Mouse (Mus musculus) cerebellum, postnatal 14 days (tissue): Measurements from ENCODE around the gene Hist2h2be.
"Not testable (repeated sequence)": the region's sequence is repeated elsewhere in the genome, so short reads cannot be mapped to it uniquely, and the experiment has no call there.

Source experiments
- DNase-seq, 2 experiments: peaks; one replicate each; pipeline ENCODE4 v3.0.0; 2021; ENCODE audit warnings: mixed read lengths in 2 of 2

Hist2h2be gene

DNA sequence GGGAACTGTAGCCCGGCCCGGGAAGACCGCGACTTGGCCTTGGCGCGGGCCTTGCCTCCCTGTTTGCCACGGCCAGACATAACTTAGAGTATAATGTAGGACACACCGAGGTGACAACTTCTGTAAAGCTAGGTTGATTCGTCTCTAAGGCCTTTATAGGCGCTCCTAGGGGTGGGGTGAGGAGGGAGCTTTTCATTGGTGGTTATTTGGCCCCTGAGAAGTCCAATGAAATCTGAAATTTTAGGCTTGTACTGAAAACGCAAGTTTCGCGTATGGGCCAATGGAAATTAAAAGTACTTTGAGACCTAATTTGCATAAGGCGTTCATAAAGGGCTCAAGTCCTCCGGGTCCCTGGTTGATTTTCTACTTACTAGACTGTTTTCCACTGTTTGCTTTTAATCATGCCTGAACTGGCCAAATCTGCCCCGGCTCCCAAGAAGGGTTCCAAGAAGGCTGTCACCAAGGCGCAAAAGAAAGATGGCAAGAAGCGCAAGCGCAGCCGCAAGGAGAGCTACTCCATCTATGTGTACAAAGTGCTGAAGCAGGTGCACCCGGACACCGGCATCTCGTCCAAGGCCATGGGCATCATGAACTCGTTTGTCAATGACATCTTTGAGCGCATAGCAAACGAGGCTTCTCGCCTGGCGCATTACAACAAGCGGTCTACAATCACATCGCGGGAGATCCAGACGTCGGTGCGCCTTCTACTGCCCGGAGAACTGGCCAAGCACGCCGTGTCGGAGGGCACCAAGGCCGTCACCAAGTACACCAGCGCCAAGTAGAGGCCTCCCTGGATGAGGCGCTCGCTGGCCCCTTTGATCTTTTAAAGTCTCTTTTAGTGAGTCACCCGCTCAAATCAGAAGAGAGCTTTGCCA lies at the start of gene Hist2h2be, which contains the start of gene Hist2h2ac:
Gene Hist2h2be, plus strand, starts transcription at position 355 of the 875 bp plus-strand sequence.
Gene Hist2h2ac, minus strand, starts transcription at position 116 of the 875 bp plus-strand sequence.
- DNase-seq, result peak; percentile 73 to 83

GRCm38 (mm10) chr3:96171583-96172196 lies 49.2 kb upstream of the Hist2h2be start:
- DNase-seq, result peak in 1 of 2 experiments; percentile 29

- peak; percentile 87 to 89 for DNase-seq
Measured at GRCm38 (mm10) chr3:96172197-96173178, 48.4 kb upstream of the Hist2h2be start, which contains the start of gene Sf3b4. Gene Sf3b4, plus strand, starts transcription at chr3:96172332.

- no peak for DNase-seq
Measured at GRCm38 (mm10) chr3:96173185-96173584, 47.7 kb upstream of the Hist2h2be start.

DNA sequence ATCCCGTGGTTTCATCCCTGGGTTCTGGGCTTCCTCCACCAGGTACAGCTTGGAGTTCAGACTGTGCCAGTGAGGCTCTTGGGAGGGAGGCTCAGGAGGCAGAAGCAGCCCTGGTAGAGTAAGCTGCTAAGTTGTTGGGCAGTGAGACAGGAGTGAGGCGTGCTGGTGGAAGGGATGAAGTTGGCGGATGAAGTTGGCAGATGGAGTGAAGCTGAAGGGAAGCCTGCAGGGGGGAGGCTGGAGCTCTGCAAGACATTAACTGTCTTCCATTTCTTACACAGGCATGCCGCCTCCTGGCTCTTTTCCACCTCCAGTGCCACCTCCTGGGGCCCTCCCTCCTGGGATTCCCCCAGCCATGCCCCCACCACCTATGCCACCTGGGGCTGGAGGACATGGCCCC lies 46.9 kb upstream of the Hist2h2be start:
- DNase-seq, result not testable (repeated sequence)

DNA sequence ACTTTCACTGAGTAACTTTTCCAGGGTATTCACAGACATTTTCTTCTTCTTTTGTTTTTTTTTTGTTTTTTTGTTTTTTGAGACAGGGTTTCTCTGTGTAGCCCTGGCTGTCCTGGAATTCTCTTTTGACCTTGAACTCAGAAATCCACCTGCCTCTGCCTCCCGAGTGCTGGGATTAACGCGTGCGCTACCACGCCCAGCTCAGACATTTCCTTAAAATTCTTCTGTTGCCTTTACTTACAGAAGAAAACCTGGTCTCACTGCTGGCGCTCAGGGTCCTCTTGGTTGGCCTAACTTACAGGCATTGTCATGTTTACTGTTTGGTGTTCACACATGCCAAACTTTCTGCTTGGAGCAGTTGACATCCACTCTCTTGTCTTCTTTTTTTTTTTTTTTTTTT lies 45.7 kb upstream of the Hist2h2be start:
- DNase-seq, result no peak

- DNase-seq, result no peak
Measured at GRCm38 (mm10) chr3:96178427-96178826, 42.5 kb upstream of the Hist2h2be start.

DNA sequence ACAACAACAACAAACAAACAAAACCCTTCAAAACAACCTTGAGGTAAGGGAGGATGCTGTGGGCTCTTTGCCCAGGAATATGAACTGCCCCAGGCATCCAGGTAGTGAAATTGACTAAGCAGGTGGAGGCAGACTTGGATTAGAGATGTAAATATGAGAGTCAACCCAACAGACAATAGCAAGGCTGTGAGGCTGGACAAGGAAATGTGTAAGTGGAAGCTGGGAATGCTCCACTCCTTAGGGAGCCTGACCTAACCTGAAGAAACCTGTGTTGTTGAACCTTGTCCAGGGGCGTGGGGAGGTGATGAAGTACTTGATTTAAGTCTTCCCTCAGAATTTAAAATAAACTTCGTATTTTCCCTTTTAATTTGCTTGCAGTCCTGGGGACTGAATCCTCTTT lies 42.0 kb upstream of the Hist2h2be start:
- DNase-seq, result no peak

GRCm38 (mm10) chr3:96179531-96179930 lies 41.4 kb upstream of the Hist2h2be start:
- peak; percentile 69 to 76 for DNase-seq

GRCm38 (mm10) chr3:96180727-96181477 lies 40.0 kb upstream of the Hist2h2be start, which contains the start of gene Sv2a:
Gene Sv2a, plus strand, starts transcription at chr3:96181151.
- DNase-seq, result peak; percentile 89 to 92

- DNase-seq, result peak; percentile 64 to 73
Measured at GRCm38 (mm10) chr3:96181510-96182381, 39.2 kb upstream of the Hist2h2be start.

DNA sequence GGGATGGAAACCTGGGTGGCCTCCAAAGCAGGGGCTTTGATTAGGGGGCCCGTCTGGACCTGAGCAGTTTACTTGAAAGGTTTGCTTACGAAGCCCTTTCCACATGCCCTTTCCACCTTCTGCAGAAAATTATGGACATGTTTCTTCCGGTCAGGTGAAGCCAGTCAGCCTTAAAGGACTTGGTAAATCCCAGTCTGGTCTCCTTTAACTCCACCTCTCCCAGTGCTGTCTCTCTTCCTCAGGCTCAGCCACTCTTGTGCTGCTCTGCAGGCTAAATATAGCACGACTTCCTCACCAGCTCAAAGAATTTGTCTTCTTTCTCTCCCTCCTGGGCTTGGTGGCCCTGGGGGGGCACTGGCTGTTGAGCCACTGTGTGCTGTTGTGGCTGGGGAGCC lies 38.5 kb upstream of the Hist2h2be start:
- peak in 1 of 2 experiments; percentile 54 for DNase-seq

DNA sequence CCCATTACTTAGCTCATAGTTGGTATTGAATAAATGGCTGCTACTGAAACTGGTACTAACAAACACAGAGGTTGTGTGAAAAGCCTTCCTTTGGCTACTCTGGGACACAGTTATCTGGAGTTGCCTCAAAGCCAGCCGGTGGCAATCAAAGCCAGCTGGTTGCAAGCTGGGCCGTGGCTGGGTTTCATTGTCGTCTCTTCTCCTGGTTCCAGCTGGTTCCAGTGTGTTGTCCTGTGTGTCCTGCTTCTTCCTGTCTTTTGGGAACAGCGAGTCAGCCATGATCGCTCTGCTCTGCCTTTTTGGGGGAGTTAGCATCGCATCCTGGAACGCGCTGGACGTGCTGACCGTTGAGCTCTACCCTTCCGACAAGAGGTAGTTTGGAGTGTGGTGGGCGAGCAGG lies 27.9 kb upstream of the Hist2h2be start:
- no peak for DNase-seq

- no peak for DNase-seq
Measured at GRCm38 (mm10) chr3:96194966-96195365, 26.0 kb upstream of the Hist2h2be start.

DNA sequence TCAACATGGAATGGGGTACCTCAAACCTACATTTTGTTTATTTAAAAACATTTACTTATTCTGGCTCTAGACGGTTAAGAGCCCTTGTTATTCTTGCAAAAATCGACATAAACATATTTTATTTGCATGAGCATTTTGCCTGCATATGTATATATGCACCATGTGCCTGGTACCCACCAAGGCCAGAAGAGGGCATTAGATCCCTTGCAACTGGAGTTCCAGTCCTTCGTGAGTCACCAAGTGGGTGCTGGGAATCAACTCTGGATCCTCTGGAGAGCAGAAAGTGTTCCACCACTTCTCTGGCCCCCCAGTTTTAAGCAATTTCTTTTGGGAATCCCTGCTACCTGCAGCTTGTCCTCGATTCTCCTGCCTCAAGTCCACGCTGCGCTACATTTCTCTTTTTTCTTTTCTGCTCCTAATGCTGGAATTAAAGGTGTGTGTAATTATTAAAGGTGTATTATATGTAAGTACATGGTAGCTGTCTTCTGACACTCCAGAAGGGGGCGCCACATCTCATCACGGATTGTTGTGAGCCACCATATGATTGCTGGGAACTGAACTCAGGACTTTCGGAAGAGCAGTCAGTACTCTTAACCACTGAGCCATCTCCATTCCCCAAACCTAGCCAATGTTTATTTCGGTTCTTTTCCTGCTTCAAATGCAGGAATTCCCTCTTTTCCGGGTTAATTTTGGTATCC lies 25.2 kb upstream of the Hist2h2be start:
- DNase-seq, result peak; percentile 45 to 68

DNA sequence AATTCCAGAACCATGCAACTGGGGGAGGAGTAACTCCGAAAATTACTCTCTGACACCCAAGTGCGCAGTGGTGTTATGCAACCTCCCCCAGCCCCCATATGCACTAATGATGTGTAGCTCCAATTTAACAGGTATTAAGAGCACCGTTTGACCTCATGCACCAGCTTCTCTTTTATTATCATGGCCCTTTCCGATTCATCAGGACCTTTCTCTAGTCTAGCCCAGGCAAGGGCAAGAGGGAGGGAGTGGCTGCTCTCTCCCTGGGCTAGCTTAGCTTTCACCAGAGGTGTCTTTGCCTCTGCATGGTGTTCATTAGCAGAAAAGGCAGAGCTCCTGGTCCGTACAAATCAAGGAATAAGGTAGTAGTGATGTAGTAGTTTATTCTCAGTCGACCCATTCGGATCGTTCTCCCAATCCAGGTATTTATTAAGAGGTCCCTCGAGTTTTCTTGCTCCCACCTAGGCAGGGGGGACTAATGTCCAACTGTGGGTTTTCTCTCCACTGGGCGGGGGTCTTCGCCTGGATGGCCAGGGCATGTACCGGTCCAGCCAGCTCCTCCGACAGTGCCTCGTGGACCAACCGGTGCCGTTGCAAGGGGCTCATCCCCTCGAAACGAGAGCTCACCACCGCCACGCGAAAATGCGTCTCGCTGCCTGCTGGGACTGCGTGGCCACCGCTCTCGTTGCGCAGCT lies 24.3 kb upstream of the Hist2h2be start:
- no peak for DNase-seq

DNA sequence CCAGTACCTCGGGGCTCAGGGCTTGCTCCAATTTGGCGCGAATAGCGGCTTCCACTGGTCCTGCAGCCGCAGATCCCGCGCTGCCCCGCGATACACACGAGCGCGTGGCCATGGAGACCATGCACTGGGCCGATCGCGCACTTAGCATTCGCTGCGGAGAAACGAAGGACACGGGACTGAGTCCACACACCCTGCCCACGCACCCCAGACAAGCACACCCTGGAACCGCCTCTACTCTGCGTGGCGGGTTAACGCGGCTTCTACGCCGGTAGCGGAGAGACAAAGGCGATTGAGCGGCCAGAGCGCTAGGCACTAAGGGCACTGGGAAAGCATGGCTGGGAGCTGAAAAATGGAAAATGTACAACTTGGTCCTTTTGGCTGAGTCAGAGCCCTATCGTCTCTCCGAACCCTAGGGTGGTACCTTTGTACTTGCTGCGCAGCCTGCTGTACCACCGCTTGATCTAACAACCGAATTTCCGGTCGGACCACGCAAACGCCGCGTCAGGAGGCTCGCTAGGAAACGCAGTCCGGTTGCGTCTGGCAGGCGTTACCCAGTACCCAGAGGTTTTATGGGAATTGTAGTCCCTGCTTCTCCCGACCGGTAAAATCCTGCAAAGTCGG lies 23.7 kb upstream of the Hist2h2be start:
- peak; percentile 90 to 92 for DNase-seq

DNA sequence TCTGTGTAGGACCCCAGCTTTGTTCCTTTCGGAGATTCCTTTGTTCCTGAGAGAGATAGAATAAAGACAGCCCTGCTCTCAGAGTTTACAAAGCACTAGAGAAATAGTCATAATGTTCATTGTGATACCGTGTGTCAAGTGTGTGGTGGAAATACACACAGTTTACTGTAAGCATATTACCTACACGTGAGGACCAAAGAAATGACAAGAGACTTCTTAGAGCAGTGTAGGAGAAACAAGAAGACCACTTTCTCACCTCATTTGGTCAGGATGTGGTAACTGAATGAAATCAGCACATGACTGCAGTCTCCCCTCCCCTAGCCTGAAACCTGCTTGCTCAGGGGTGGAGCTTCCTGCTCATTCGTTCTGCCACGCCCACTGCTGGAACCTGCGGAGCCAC lies 22.7 kb upstream of the Hist2h2be start:
- DNase-seq, result no peak
